Comparison of ENCODE assay signal across 25 mouse cellular contexts in the genomic region with DNA sequence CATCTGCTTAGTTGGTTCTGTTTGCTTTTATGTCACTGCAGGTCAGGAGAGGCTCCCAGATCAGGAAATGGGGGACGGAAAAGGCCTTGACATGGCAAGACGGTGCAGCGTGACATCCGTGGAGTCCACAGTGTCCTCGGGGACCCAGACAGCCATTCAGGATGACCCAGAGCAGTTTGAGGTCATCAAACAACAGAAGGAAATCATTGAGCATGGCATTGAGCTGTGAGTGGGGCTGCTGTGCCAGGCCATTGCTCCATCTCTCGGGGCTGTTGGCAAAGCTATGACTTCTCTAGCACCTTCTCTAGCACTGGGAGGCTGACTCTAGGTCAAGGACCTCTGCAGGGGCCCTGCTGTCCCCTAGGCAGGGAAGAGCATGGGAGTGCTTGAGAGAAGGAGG.
"Had no signal": no experiment of that assay in that cellular context is flagged by ENCODE, and none has a peak within 500 bp of the region (broad histone marks: within the 10 kb centered on the region; RNA-seq: fewer than 3 reads in every experiment).

No protein-coding gene starts in this region.

- H3K4me3 ChIP-seq: heart, adult 2 months; heart, embryonic 13.5 days; heart, embryonic 15.5 days; hindbrain, embryonic 13.5 days; hindbrain, embryonic 15.5 days; kidney, embryonic 15.5 days; limb, embryonic 13.5 days; limb, embryonic 15.5 days; liver, embryonic 13.5 days; liver, embryonic 15.5 days had no signal

- DNase-seq: gastrocnemius, postnatal 14 days; gastrocnemius, postnatal 36 days; heart, adult 11 months; heart, adult 2 months; heart, postnatal 14 days; heart, postnatal 36 days; kidney, adult 11 months; kidney, postnatal 14 days; layer of hippocampus, adult 9-11 months; layer of hippocampus, postnatal 36 days; left cerebral cortex, postnatal 4 days; liver, embryonic 13.5 days had no signal

- H3K9me3 ChIP-seq: heart, embryonic 15.5 days; hindbrain, embryonic 13.5 days; hindbrain, embryonic 15.5 days; kidney, embryonic 15.5 days; limb, embryonic 15.5 days; liver, embryonic 15.5 days had no signal

- H3K27me3 ChIP-seq: heart, embryonic 13.5 days; heart, embryonic 15.5 days; hindbrain, embryonic 13.5 days; hindbrain, embryonic 15.5 days; kidney, embryonic 15.5 days; limb, embryonic 13.5 days; limb, embryonic 15.5 days; liver, embryonic 13.5 days; liver, embryonic 15.5 days had no signal

- H3K27ac ChIP-seq: heart, adult 2 months; heart, embryonic 13.5 days; heart, embryonic 15.5 days; hindbrain, embryonic 13.5 days; hindbrain, embryonic 15.5 days; hindbrain, postnatal 0 days; kidney, embryonic 15.5 days; kidney, postnatal 0 days; limb, embryonic 13.5 days; limb, embryonic 15.5 days; liver, embryonic 13.5 days; liver, embryonic 15.5 days had no signal

- H3K4me1 ChIP-seq: heart, embryonic 13.5 days; heart, embryonic 15.5 days; hindbrain, embryonic 13.5 days; hindbrain, embryonic 15.5 days; kidney, embryonic 15.5 days; limb, embryonic 13.5 days; limb, embryonic 15.5 days; liver, embryonic 13.5 days; liver, embryonic 15.5 days had no signal

- H3K4me2 ChIP-seq: heart, embryonic 11.5 days; heart, embryonic 13.5 days; heart, embryonic 15.5 days; hindbrain, embryonic 13.5 days; hindbrain, embryonic 15.5 days; kidney, embryonic 15.5 days; limb, embryonic 13.5 days; limb, embryonic 15.5 days; liver, embryonic 11.5 days; liver, embryonic 13.5 days; liver, embryonic 15.5 days had no signal

- H3K9ac ChIP-seq: heart, embryonic 13.5 days; heart, embryonic 15.5 days; hindbrain, embryonic 13.5 days; hindbrain, embryonic 15.5 days; kidney, embryonic 15.5 days; limb, embryonic 13.5 days; limb, embryonic 15.5 days; liver, embryonic 13.5 days; liver, embryonic 15.5 days had no signal

- ATAC-seq: hindbrain, postnatal 0 days; intestine, embryonic 16.5 days had no signal
